Mouse (Mus musculus) C2C12 (cell line): Measurements from ENCODE around the gene Sin3a.

Source experiments
- CTCF ChIP-seq: IDR thresholded peaks from one replicate; pipeline ENCODE4 v1.5.1; 2011; ENCODE audit not compliant: control insufficient read depth, insufficient read depth, insufficient read length
- MAX ChIP-seq: IDR thresholded peaks from one replicate; pipeline ENCODE4 v1.6.1; 2011; ENCODE audit warnings: mild to moderate bottlenecking, control low read depth
- MYOD1 ChIP-seq: IDR thresholded peaks from one replicate; pipeline ENCODE4 v1.6.1; 2011; ENCODE audit warnings: low read depth; ENCODE audit not compliant: control insufficient read depth, insufficient read length
- MYOG ChIP-seq: IDR thresholded peaks from one replicate; pipeline ENCODE4 v1.6.1; 2011; ENCODE audit not compliant: control insufficient read depth, insufficient read length; ENCODE audit errors: extremely low read depth

GRCm38 (mm10) chr9:57158506-57158905 is 86.7 kb downstream of the Sin3a start:
- TF ChIP-seq MAX (no peak), CTCF (no peak), MYOG (no peak), MYOD1 (no peak)
